Mouse (Mus musculus): ENCODE data around the gene Hoxd13. TPM values are rescaled to one million over a fixed set of nuclear protein-coding genes. Genes with fewer than 3 reads are reported as not detected.

Gene Hoxd13
- polyA plus RNA-seq, 1 experiment = 0.04 TPM

GRCm38 (mm10) chr2:74679596-74679971 lies 11.5 kb downstream of the Hoxd13 start:
- no peak for TF ChIP-seq CTCF (IDR thresholded peaks at IDR 0.05; ENCODE audit: borderline replicate concordance, control insufficient read depth, extremely low read depth, insufficient read depth, low read length, poor library complexity)
- TF ChIP-seq POLR2A (IDR thresholded peaks at IDR 0.05; ENCODE audit: control insufficient read depth, extremely low read depth, insufficient read depth, low read length, poor library complexity) = no peak
- no peak overlapping the region for H3K27ac ChIP-seq (ENCODE audit: control insufficient read depth, insufficient read depth, low read length)
- WGBS = 6% methylated on average over 26 of the region's 26 CpGs
- DNase-seq = no peak
- peaks cover 35% of the 10 kb centered on the region for H3K27me3 ChIP-seq (ENCODE audit: control insufficient read depth, insufficient read depth, low read length)
- H3K4me1 ChIP-seq (replicated peaks; ENCODE audit: control insufficient read depth, insufficient read depth, low read length) = no peaks in the 10 kb centered on the region
- no peak overlapping the region for H3K4me3 ChIP-seq (ENCODE audit: control insufficient read depth, insufficient read depth, low read length)
- H3K36me3 ChIP-seq (ENCODE audit: control insufficient read depth, insufficient read depth, low read length) = no peaks in the 10 kb centered on the region

- TF ChIP-seq POLR2A (IDR thresholded peaks at IDR 0.05; ENCODE audit: control insufficient read depth, extremely low read depth, insufficient read depth, low read length, poor library complexity) (no peak), CTCF (IDR thresholded peaks at IDR 0.05; ENCODE audit: borderline replicate concordance, control insufficient read depth, extremely low read depth, insufficient read depth, low read length, poor library complexity) (no peak)
- Histone ChIP-seq H3K4me1 (replicated peaks; ENCODE audit: control insufficient read depth, insufficient read depth, low read length) (no peaks in the 10 kb centered on the region), H3K27me3 (ENCODE audit: control insufficient read depth, insufficient read depth, low read length) (peaks cover 35% of the 10 kb centered on the region), H3K36me3 (ENCODE audit: control insufficient read depth, insufficient read depth, low read length) (no peaks in the 10 kb centered on the region), H3K27ac (ENCODE audit: control insufficient read depth, insufficient read depth, low read length) (no peak overlapping the region), H3K4me3 (ENCODE audit: control insufficient read depth, insufficient read depth, low read length) (no peak overlapping the region)
- 4% methylated on average over 23 of the region's 23 CpGs for WGBS
- no peak for DNase-seq
Measured at GRCm38 (mm10) chr2:74679980-74680379, 11.9 kb downstream of the Hoxd13 start.

DNA sequence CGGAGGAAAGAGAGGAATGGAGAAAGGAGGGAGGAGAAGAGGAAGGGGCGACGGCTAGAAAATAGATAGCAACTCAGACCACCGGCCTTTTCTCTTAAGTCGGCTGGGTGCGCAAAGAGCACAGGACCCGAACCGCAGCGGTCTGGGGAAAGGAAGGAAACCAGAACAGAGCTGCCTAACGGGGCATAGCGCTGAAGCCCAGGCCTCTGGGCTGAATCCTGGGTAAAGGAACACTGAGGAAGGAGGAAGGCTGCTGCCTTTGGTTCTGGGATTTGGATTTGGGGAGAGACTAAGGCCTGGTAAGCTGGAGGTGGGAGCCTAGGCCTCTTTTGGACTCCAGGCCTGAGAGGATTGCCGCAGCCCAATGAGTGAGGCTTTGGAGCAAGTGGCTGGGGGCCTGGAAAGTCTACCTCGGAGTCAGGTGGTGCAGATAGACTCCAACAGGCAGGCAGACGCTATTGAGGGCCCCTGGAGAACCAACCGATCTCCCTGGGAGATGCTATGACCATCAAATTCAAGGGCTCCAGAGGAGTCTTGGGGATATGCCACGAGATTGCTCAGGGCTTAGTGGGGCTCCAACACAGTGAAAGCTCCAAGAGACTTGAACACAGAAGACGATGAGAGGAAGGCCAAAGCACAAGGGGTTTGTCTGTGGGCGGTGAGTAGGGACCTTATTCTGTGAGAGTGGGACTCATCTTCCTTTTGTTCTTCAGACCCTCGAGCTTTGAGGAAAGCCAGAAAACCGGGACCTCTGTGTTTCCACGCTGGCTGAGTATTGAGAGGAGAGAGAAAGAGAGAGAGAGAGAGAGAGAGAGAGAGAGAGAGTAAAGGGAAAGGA lies 12.7 kb downstream of the Hoxd13 start:
- 9% methylated on average over 21 of the region's 21 CpGs for WGBS
- Histone ChIP-seq H3K27ac (ENCODE audit: control insufficient read depth, insufficient read depth, low read length) (no peak overlapping the region), H3K36me3 (ENCODE audit: control insufficient read depth, insufficient read depth, low read length) (no peaks in the 10 kb centered on the region), H3K27me3 (ENCODE audit: control insufficient read depth, insufficient read depth, low read length) (peaks cover 28% of the 10 kb centered on the region), H3K4me3 (ENCODE audit: control insufficient read depth, insufficient read depth, low read length) (no peak overlapping the region), H3K4me1 (replicated peaks; ENCODE audit: control insufficient read depth, insufficient read depth, low read length) (no peaks in the 10 kb centered on the region)
- no peak for DNase-seq
- TF ChIP-seq CTCF (IDR thresholded peaks at IDR 0.05; ENCODE audit: borderline replicate concordance, control insufficient read depth, extremely low read depth, insufficient read depth, low read length, poor library complexity) = no peak
- no peak for TF ChIP-seq POLR2A (IDR thresholded peaks at IDR 0.05; ENCODE audit: control insufficient read depth, extremely low read depth, insufficient read depth, low read length, poor library complexity)

GRCm38 (mm10) chr2:74681594-74682531 lies 13.8 kb downstream of the Hoxd13 start:
- Histone ChIP-seq H3K36me3 (ENCODE audit: control insufficient read depth, insufficient read depth, low read length) (no peaks in the 10 kb centered on the region), H3K27me3 (ENCODE audit: control insufficient read depth, insufficient read depth, low read length) (peaks cover 20% of the 10 kb centered on the region), H3K27ac (ENCODE audit: control insufficient read depth, insufficient read depth, low read length) (no peak overlapping the region), H3K4me1 (replicated peaks; ENCODE audit: control insufficient read depth, insufficient read depth, low read length) (no peaks in the 10 kb centered on the region), H3K4me3 (ENCODE audit: control insufficient read depth, insufficient read depth, low read length) (no peak overlapping the region)
- no peak for DNase-seq
- no peak for TF ChIP-seq CTCF (IDR thresholded peaks at IDR 0.05; ENCODE audit: borderline replicate concordance, control insufficient read depth, extremely low read depth, insufficient read depth, low read length, poor library complexity)
- no peak for TF ChIP-seq POLR2A (IDR thresholded peaks at IDR 0.05; ENCODE audit: control insufficient read depth, extremely low read depth, insufficient read depth, low read length, poor library complexity)
- WGBS = 6% methylated on average over 76 of the region's 78 CpGs

DNA sequence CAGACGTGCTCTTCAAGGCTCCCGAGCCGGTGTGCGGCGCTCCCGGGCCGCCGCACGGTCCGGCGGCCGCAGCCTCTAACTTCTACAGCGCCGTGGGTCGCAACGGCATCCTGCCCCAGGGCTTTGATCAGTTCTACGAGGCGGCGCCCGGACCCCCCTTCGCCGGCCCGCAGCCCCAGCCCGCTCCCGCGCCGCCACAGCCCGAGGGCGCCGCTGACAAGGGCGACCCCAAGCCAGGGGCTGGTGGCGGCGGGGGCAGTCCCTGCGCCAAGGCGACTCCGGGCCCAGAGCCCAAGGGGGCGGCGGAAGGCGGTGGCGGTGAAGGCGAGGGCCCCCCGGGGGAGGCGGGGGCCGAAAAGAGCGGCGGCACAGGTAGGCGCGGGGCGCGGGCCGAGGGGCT lies 14.7 kb downstream of the Hoxd13 start:
- H3K36me3 ChIP-seq (ENCODE audit: control insufficient read depth, insufficient read depth, low read length) = no peaks in the 10 kb centered on the region

DNA sequence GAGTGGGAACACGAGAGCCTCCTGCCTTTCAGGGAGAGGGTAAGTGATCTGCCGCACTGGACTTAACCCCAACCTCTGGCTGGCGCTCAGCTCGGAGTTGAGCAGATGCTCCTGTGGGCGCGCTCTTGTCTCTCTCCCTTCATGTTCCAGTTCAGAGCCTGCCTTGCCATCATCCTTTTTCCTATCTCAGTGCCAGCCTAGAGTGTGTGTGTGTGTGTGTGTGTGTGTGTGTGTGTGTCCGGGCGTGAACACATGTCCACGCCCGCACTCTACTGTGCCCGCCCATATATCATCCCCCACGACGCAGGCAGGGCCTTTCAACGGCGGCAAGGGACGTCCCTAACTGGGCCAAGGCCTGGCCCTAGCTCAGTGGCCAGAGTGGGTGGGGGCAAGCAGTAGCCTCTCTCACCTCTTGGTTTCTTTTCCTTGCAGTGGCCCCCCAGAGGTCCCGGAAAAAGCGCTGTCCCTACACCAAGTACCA lies 15.4 kb downstream of the Hoxd13 start:
- no peak overlapping the region for H3K27ac ChIP-seq (ENCODE audit: control insufficient read depth, insufficient read depth, low read length)
- no peaks in the 10 kb centered on the region for H3K4me1 ChIP-seq (replicated peaks; ENCODE audit: control insufficient read depth, insufficient read depth, low read length)
- peaks cover 25% of the 10 kb centered on the region for H3K27me3 ChIP-seq (ENCODE audit: control insufficient read depth, insufficient read depth, low read length)
- no peak overlapping the region for H3K4me3 ChIP-seq (ENCODE audit: control insufficient read depth, insufficient read depth, low read length)
- TF ChIP-seq CTCF (IDR thresholded peaks at IDR 0.05; ENCODE audit: borderline replicate concordance, control insufficient read depth, extremely low read depth, insufficient read depth, low read length, poor library complexity) (no peak), POLR2A (IDR thresholded peaks at IDR 0.05; ENCODE audit: control insufficient read depth, extremely low read depth, insufficient read depth, low read length, poor library complexity) (no peak)
- 7% methylated on average over 18 of the region's 18 CpGs for WGBS
- H3K36me3 ChIP-seq (ENCODE audit: control insufficient read depth, insufficient read depth, low read length) = no peaks in the 10 kb centered on the region
- DNase-seq = no peak

More for the DNA sequence above, 14.7 kb downstream of the Hoxd13 start:
- 9% methylated on average over 45 of the region's 51 CpGs for WGBS
- no peak overlapping the region for H3K4me3 ChIP-seq (ENCODE audit: control insufficient read depth, insufficient read depth, low read length)
- TF ChIP-seq POLR2A (IDR thresholded peaks at IDR 0.05; ENCODE audit: control insufficient read depth, extremely low read depth, insufficient read depth, low read length, poor library complexity) = no peak
- TF ChIP-seq CTCF (IDR thresholded peaks at IDR 0.05; ENCODE audit: borderline replicate concordance, control insufficient read depth, extremely low read depth, insufficient read depth, low read length, poor library complexity) = no peak
- no peak for DNase-seq
- H3K27ac ChIP-seq (ENCODE audit: control insufficient read depth, insufficient read depth, low read length) = no peak overlapping the region
- no peaks in the 10 kb centered on the region for H3K4me1 ChIP-seq (replicated peaks; ENCODE audit: control insufficient read depth, insufficient read depth, low read length)
- H3K27me3 ChIP-seq (ENCODE audit: control insufficient read depth, insufficient read depth, low read length) = peaks cover 24% of the 10 kb centered on the region
